Mouse (Mus musculus): ENCODE data around the gene Slc16a13.
A peak's percentile ranks its signal among the peaks of the same experiment; 100 is the strongest.

Gene Slc16a13

DNA sequence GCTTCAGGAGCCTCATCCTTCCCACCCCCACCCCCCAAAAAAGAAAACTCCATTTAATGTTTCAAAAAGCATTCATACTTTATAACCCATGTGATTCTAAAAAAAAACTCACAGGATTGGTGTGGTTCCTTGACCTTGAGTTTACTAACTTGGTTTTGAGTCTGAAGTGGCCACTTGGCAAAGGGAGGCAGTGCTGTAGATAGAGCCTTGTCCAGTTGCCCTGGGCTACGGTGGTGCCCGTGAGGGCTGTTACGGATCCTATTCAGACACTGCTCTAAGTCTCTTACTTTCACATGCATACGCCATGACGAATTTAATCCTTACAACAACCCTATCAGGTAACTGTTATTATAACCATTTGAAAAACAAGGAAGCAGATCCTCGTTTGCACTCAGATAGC, 8.9 kb downstream of the Slc16a13 start:
- DNase-seq (ENCODE audit: low spot score in 2 of 2), result no peak

DNA sequence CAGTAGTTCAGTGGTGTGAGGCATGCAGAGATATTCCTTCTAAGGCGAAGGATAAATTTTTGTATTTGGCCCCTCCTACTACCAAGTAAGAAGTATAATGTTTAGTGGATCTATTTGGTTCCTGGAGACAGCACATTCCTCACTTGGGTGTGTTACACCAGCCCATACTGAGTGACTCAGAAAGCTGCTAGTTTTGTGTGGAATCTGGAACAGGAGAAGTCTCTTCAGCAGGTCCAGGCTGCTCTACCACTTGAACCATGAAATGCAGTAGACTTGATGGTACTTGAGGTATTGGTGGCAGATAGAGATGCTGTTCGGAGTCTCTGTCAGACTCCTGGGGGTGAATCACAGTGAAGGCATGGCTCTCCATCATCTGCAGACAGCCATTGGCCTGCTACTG, 10.2 kb downstream of the Slc16a13 start:
- no peak for DNase-seq (ENCODE audit: low spot score in 2 of 2)

DNA sequence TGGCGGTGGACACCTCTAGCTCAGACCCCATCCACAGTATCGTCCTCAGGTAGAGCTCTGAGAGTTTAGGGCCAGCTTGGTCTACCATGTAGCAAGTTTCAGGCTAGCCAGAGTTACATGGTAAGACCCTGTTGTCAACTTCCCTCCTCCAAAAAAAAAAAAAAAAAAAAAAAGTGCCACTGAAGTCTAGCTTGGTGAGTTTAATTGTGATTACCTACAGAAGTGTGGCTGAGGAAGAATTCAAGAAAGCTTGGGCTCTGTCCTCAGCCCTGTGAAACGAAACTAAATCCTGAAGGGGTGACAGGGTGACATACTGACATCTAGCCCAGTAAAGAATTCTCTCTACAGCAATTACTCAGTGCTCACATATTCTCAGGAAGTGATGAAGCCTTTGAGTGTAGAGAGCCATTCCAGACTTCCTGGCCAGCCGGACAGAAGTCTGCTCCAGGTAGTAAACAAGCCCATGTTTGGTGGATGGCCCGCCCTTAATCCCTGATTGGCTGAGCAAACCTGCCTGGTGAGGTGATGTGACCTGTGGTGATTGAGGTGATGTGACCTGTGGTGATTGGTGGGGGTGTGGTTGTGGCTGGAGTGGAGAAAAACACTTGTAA, 12.0 kb downstream of the Slc16a13 start:
- DNase-seq (ENCODE audit: low spot score in 2 of 2), result no peak

DNA sequence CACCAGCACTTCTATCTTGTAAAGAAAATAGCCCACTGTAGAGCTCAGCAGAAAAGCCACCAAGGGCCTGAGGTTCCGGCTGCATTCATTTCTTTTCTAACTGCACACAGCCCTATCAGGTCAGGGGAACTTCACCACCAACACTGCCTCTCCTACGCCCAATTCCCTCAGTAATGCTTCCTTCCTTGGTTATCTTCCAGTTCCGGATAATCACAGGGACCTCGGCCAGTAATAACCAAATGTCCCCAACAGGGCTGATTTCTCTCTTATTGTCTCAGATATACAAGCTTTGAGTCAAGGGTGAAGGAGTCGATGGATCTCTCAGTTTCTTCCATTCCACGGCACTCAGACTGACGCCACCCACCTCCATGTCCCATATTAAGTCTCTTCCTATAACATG, 13.6 kb downstream of the Slc16a13 start:
- no peak for DNase-seq (ENCODE audit: low spot score in 2 of 2)

DNA sequence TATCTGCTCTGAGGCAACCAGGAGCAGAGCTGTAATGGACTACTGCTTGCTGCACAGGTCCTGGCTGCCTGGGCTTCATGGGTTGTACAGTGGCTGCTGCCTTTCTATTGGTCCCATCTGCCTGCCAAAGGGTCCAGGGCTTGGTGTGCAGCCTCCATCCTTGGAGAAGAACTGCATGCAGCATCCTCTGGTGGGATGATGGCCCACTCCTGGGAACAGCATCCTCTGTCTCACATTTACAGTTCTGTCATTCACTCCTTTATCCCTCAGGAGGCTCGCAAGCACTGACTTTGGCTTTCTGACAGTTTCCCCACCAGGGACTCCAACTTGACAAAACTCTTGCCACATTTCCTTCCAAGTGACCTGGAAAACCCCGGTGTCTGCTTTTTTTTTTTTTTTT, 14.1 kb downstream of the Slc16a13 start:
- DNase-seq (ENCODE audit: low spot score in 2 of 2), result no peak

DNA sequence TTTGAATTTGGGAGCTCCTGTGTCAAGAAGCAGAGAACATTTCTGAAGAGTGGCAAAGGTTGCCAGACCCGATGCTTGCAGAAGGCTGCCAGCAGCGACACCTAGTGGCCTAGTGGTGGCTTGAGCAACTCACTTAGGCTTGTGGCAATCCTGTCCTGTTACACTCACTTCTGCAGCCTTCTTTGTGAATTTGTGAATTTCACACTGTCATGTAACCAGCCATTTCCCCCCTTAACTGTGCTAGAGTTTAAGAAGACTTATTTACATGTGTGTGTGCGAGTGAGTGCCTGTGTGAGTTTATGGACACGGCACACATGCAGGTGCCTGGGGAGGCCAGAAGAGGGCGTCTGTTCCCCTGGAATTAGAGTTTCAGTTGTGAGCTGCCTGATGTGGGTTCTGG, 19.2 kb downstream of the Slc16a13 start:
- peak; percentile 46 to 72 for DNase-seq (ENCODE audit: low spot score in 2 of 2)

DNA sequence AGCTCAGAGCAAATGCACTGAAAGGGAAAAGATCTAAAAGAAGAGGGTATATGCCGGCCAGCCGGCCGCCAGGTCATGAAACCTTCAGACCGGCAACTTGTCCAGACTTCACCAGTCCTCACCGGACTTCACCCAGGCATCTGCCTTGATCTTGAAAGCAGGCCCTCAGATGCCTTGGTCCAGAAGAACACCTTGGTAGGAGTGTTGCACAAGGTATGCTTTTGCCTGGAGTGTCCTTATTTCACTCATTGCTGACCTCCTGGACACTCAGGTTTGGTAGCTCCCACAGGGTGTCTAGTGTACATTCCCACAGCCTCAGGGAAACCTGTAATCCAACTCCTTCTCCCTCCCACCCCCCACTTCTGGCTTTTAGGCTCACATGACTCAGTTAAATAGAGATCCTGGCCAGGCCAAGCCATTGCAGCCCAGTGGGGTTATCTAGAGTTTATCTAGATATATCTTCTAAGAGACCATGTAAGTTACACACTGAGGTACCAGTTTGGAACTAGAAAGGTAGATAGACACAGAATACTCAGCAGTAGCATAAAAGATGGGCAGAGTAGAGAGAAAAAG, 20.7 kb downstream of the Slc16a13 start:
- DNase-seq (ENCODE audit: low spot score in 2 of 2), result no peak

DNA sequence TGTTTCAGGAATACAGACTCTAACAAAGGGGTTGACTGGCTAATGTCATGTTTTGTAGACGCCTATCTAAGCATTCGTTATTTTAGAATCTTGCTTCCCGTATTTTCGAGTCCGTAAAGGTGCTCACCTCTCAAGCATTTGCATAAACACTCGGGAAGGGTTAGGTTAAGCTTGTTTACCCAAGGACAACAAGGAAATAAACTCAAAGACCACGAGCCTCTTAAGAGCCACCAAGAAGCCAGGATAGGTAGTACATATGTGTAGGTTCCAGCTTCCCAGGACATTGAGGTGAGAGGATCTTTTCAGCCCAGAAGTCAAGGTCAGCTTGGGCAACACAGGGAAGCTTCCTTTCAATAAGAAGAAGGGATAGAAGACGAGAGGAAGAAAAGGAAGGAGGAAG, 21.8 kb downstream of the Slc16a13 start:
- no peak for DNase-seq (ENCODE audit: low spot score in 2 of 2)

DNA sequence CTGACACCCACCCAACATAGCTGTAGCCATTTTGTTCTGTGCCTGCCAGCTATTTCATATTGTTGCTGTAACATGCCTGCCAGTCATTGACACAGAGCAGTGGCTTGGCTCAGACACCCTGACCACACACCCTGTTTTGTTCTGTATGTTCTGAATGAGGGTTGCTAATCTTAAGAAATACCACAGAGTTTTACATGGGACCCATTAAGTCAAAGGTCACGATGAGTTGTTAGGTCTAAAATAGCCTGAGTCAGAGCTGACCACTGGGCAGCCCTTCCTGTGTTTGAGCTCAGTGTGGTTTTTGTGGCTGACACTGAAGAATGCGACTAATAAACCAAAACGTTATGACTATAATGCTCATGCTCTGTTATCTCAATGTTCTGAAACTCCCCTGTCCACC, 22.5 kb downstream of the Slc16a13 start:
- no peak for DNase-seq (ENCODE audit: low spot score in 2 of 2)

DNA sequence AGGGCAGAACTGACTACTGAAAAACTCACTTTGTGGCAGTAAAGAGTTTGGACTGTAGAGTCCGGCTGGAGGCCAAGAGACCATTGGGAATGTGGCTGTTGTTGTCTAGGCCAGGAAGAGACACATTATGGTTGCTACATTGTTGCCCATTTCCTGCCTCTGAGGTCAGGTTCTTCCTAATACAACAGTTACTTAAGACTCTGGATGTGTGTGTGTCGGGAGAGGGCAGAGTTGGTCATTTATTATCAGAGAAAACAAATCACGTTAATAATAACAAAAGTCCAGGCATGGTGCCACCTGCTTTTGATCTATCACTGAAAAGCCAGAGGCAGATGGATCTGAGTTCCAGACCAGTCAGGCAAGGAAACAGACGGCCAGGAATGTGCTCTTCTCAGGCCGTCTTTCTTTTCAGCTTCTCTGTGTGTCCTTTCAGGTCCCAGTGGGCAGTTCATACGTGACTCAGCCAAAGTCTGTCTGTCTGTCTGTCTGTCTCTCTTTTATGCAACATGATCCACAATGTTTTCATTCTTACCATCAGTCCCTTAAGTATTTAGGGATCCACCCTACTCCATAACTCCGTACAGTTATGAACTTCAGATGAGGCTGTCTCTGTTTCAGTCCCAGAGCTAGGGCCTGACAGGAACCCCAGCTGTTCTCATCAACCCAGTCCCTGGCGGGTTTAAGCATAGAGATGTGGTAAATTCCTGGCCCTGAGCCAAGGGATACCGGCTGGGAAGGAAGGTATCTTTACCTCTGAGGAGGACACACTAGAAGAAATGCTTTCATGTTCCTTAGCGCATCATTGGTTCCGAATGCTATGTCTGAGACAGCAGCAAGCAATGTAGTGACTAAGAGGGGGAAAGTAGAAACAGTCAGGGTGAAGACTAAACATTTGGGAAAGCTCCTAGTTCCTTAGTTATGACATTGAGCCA, 27.2 kb downstream of the Slc16a13 start:
- DNase-seq (ENCODE audit: low spot score in 2 of 2), result no peak

DNA sequence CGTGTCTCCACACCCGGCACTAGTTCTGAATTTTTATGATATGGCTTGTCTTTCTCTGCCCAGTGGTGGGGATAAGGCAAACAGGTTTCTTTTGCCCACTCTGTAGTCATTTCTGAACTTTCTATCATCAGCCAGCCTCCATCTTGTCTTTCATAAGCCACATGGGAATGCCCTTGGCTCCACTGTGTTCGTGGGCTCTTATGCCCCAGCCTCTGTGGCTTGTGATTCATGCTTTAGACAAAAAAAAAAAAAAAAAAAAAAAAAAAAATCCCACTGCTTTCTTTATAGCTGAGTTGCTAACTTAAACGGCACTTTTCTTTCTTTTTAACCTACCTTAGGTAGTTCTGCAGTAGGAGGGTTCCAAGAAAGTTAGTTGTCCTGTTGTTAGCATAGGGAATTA, 28.7 kb downstream of the Slc16a13 start:
- no peak for DNase-seq (ENCODE audit: low spot score in 2 of 2)

DNA sequence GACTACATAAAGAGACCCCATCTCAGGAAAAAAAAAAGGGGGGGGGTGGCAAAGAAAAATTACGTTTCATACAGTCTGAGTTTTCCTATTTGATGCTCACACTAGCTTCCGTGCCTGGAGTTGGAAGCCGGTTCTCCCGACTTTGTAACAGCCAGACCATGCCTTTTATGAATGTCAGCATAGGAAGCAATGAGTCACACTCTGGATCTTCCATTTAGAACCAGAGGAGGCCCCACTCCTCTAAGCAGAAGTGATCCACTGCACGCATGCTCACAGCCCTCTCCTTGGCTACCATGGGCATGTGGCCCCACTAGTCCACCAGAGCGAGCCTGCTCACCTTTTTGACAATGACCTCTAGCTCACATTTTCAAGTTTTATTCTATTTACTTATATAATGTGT, 29.7 kb downstream of the Slc16a13 start:
- DNase-seq (ENCODE audit: low spot score in 2 of 2), result no peak

DNA sequence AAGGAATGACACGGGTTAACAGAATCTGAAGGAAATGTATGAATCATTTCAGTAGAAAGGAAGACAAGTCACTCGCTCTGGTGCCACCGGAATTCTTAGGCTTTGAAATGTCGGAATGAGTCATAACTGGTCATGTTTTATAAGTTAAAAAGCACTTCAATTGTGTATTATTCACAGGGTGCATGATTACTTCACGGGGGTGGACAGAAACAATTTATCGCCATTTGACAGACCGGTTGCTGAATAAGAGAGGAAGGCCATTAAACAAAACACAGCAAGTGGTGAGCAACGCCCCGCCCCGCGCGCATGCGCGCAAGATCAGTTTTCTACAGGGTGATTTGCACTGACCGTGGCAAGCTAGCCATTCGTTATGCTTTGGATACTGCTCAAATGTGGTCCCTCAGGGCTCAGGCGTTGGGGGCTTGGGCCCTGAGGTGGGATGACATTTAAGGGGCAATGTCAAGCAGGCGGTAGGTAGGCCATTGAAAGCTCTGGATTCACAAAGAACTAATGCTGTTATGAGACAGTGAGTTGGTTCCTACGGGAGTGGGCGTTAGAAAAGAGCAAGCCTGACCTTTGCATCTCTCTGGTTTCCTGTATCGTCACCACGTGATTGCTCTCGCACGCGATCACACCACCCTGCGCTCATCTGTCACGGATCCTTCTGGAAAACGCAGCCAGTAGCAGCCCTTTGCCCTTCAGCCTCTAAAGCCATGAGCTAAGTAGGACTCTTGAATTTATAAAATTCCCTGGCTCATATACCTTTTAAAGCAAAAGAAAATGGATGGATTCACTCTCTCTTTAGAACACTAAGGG, 31.3 kb downstream of the Slc16a13 start:
- DNase-seq (ENCODE audit: low spot score in 2 of 2), result no peak

DNA sequence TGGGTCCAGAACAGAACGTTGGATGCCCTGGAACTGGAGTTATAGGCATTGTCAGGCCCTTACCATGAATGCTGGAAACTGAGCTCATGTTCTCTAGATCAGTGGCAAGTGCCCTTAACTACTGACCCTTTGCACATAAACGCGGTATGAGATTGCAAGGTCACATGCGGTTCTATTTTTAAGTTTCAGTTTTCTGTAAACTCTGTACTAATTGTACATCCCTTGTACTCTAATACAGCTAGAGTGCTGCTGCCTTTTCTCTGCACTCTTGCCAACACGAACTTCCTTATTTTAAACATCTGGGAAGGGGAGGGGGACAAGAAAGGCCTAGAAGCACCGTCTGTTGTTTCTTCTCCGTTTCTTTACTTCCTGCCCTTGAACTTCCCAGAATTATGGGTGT, 35.7 kb downstream of the Slc16a13 start:
- no peak for DNase-seq (ENCODE audit: low spot score in 2 of 2)

DNA sequence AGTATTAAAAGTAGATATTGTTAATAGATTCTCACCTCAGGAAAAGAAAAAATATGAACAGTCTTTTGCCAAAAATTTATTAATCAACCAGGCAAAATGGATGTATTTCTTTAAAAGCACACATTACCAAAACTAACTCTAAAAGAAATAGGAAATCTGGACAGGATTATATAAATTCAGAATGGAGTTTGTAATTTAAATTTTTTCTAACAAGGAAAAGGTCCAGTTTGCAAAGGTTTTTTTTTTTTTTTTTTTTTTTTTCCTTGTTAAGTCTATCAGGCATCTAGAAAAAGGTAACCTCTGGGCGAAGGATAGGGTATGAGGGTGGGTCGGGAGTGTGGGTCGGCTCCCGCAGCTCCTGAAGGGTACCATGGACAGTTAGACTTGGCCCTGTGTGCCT, 40.4 kb downstream of the Slc16a13 start:
- no peak for DNase-seq (ENCODE audit: low spot score in 2 of 2)

DNA sequence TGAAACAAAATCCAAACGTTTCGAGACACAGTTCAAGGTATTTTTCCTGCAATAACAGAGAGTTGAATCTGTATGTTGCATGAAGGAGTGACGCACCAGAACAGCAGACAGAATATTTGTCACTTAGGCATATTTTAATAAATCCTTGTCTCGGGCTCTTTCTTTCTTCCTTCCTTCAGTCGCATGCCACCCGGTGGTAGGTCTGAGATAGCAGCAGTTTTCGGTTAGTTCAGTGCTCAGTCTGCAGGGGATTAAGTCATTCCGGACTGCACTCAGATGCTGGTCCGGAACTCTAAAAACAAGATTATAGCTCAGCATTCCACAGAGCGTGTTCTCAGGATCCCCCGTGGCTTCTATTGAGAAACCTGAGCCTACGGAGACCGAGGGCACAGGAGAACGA, 41.5 kb downstream of the Slc16a13 start:
- no peak for DNase-seq (ENCODE audit: low spot score in 2 of 2)

DNA sequence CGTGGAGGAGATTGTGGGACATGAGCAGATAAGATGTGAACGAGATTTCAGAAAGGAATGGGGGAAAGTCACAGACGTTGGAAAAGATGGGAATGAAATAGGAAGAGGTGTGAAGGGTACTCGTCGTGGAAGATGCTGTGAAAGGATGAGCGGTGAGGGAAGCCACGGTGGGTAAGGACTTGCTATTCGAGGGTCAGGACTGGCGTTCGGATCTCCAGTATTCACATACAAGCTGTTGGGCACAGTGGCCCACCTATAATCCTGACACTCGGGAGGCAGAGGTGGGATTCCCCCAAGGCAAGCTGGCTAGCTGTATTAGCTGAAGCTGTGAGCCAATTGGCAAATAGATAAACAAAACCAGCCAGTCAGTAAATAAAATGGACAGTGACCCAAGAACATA, 42.1 kb downstream of the Slc16a13 start:
- no peak for DNase-seq (ENCODE audit: low spot score in 2 of 2)

DNA sequence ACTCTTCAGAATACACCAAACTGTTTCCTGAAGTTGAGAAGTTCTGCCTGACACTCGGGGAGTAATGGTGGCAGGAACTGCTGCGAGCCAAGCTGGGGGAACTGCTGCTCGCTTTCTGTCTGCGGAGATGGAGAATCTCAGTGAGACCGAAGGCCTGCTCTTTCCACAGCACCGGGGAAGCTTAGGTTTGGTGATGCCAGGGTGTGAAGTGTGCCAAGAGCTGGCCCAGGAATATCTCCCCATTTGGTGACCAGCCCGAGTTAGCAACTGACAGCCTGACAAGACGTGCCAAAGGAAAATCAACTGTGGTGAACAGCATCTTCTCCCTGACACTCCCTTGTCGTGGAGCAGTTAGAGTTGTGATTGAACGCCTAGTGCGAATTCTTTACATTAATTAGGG, 42.6 kb downstream of the Slc16a13 start:
- DNase-seq (ENCODE audit: low spot score in 2 of 2), result no peak

DNA sequence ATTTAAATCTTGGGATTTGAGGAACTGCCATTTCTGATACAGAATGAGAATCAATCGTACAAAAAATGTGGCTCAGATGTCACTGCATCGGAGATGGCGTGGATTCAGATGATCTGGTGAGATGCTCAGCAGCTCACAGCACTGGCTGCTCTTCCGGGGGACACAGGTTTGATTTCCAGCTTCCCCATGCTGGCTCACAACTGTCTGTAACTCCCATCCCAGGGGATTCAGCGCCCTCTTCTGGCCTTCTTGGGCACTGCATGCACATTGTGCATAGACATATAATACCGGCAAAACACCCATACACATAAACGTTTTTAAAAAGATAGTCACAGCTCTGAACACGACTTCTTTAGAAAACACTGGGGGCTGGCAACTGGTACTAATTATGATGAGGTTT, 43.2 kb downstream of the Slc16a13 start:
- peak in 1 of 2 experiments; percentile 11 for DNase-seq (ENCODE audit: low spot score in 2 of 2)

DNA sequence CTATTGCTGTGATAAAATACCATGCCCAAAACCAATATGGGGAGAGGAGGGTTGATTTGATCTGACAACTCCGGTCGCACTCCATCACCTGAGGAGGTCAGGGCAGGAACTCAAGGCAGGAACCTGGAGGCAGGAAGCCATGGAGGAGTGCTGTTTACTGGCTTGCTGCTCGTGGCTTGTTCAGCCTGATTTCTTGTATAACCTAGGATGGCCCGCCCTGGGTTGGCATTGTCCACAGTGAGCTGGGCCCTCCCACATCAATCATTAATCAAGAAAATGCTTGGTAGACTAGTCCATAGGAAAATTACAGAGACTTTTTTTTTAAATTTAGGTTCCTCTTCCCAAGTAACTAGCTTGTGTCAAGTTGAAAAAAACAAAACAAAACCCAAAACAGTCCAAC, 46.4 kb downstream of the Slc16a13 start:
- DNase-seq (ENCODE audit: low spot score in 2 of 2), result no peak

DNA sequence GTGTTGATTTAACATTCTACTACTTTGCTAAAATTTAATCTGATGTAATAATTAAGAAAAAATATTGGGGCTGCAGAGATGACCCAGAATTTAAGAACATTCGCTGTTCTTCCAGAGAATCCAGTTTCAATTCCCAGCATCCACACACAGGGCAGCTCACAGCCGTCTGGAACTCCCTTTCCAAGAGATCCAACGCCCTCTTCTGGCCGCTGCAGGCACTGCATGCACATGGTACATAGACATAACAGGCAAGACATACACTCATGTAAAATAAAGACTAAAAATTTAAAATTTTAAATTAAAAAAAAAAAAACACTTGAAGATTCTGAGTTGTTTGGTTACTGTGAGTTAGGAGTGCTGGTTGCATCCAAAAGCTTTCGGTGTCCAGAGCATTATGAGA, 48.6 kb downstream of the Slc16a13 start:
- no peak for DNase-seq (ENCODE audit: low spot score in 2 of 2)

DNA sequence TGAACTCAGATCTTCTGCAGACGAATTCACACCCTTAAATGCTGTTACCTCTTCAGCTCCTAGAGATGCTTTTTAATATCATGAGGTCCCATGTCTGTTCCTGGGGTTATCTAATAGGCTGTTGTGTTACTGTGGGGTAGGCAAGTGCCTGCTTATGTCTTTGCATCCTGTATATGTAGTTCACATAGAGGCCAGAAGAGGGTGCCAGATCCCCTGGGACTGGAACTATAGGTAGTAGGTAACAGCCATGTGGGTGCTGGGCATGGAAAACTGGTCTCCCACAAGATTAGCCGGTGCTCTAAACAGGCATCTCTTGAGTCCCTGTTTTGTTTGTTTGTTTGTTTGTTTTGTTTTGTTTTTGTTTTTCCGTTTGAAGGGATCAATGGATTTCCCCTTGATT, 49.0 kb downstream of the Slc16a13 start:
- peak in 1 of 2 experiments; percentile 20 for DNase-seq (ENCODE audit: low spot score in 2 of 2)

Measured in spleen, postnatal 14 days (tissue).